Mouse (Mus musculus) small intestine, adult 2 months (tissue): Measurements from ENCODE around the gene Gstp2. TPM values are rescaled to one million over a fixed set of nuclear protein-coding genes. Genes with fewer than 3 reads are reported as not detected.

Source experiments
- H3K27ac ChIP-seq: fragments of 200-500 bp; 2 replicates; pipeline ENCODE4 v1.5.1; 2012; ENCODE audit warnings: low read depth, low read length, control low read depth, inconsistent platforms; ENCODE audit not compliant: insufficient read depth
- H3K27me3 ChIP-seq: fragments of 200-500 bp; 2 replicates; pipeline ENCODE4 v1.6.1; 2012; ENCODE audit warnings: mild to moderate bottlenecking, moderate library complexity, low read length, inconsistent platforms; ENCODE audit not compliant: control insufficient read depth, insufficient read depth
- H3K36me3 ChIP-seq: fragments of 200-500 bp; 2 replicates; pipeline ENCODE4 v1.6.1; 2012; ENCODE audit warnings: mild to moderate bottlenecking, low read length, control low read depth, inconsistent platforms; ENCODE audit not compliant: control insufficient read depth, insufficient read depth
- H3K4me1 ChIP-seq: fragments of 200-500 bp; 2 replicates; pipeline ENCODE4 v1.6.1; 2012; ENCODE audit warnings: low read length, inconsistent platforms, mixed read lengths; ENCODE audit not compliant: control insufficient read depth, insufficient read depth, insufficient read length
- H3K4me3 ChIP-seq: fragments of 200-500 bp; 2 replicates; pipeline ENCODE4 v1.5.1; 2012; ENCODE audit warnings: low read depth, mild to moderate bottlenecking, control low read depth, inconsistent platforms, low read length, moderate library complexity
- CTCF ChIP-seq: fragments of 200-500 bp; IDR thresholded peaks from 2 replicates; pipeline ENCODE4 v1.5.1; 2012; ENCODE audit warnings: low read depth, mild to moderate bottlenecking, control low read depth, inconsistent platforms, low read length, moderate library complexity, mixed read lengths; ENCODE audit not compliant: insufficient replicate concordance, insufficient read length; ENCODE audit errors: extremely low read depth
- POLR2A ChIP-seq: fragments of 200-500 bp; IDR thresholded peaks from 2 replicates; pipeline ENCODE4 v1.6.1; 2012; ENCODE audit warnings: low read depth, mild to moderate bottlenecking, control low read depth, inconsistent platforms, low read length, moderate library complexity
- WGBS: fragments of 180-500 bp; shearing (Covaris S2); methylation state at CpG from one replicate; pipeline ENCODE4 v1.1.7; 2018; 5-methylcytosine and 5-hydroxymethylcytosine counted together
- polyA plus RNA-seq: library from polyadenylated mRNA; depleted of rRNA; stranded (reverse); fragments of >200 nt; gene quantifications from 2 replicates; pipeline ENCODE4 v1.2.3, GENCODE M21; 2012; rRNA removed

Gene Gstp2
- polyA plus RNA-seq: 231 and 289 TPM in 2 replicates

GRCm38 (mm10) chr19:4045966-4046865, at the start of gene Gstp2:
TSS of gene Gstp2 (minus strand) at chr19:4046023.
- WGBS: 8% methylated on average over 16 of the region's 16 CpGs
- H3K4me3 ChIP-seq: peak within 1 kb of the TSS; percentile 19
- H3K27ac ChIP-seq: peak within 1 kb of the TSS; percentile 98
- H3K36me3 ChIP-seq: no peaks in the 10 kb centered on the region
- peak; percentile 41; the same call in 1 of the 2 replicates for TF ChIP-seq CTCF
- TF ChIP-seq POLR2A: no peak
- peaks cover 13% of the 10 kb centered on the region for H3K4me1 ChIP-seq
- H3K27me3 ChIP-seq: no peaks in the 10 kb centered on the region

GRCm38 (mm10) chr19:4094774-4095303, 49.0 kb upstream of the Gstp2 start:
- H3K4me3 ChIP-seq: no peak overlapping the region
- H3K27ac ChIP-seq: no peak overlapping the region
- peaks cover 7% of the 10 kb centered on the region; the same call in 1 of the 2 replicates for H3K36me3 ChIP-seq
- 64% methylated on average over 5 of the region's 5 CpGs for WGBS
- TF ChIP-seq CTCF (no peak), POLR2A (no peak)
- no peaks in the 10 kb centered on the region for H3K27me3 ChIP-seq
- H3K4me1 ChIP-seq: peaks cover 31% of the 10 kb centered on the region

GRCm38 (mm10) chr19:4094348-4094747, 48.5 kb upstream of the Gstp2 start:
- H3K4me1 ChIP-seq: peaks cover 29% of the 10 kb centered on the region
- TF ChIP-seq CTCF: no peak
- TF ChIP-seq POLR2A: no peak
- 28% methylated on average over 3 of the region's 3 CpGs for WGBS
- H3K4me3 ChIP-seq: no peak overlapping the region
- no peak overlapping the region for H3K27ac ChIP-seq
- no peaks in the 10 kb centered on the region for H3K27me3 ChIP-seq
- H3K36me3 ChIP-seq: peaks cover 7% of the 10 kb centered on the region; the same call in 1 of the 2 replicates

- Histone ChIP-seq H3K27ac (no peak overlapping the region), H3K36me3 (peaks cover 7% of the 10 kb centered on the region; the same call in 1 of the 2 replicates), H3K27me3 (no peaks in the 10 kb centered on the region), H3K4me3 (no peak overlapping the region), H3K4me1 (peaks cover 25% of the 10 kb centered on the region)
- WGBS: 29% methylated on average over 7 of the region's 7 CpGs
- TF ChIP-seq POLR2A: no peak
- TF ChIP-seq CTCF: no peak
Observed at GRCm38 (mm10) chr19:4093772-4094171, 47.9 kb upstream of the Gstp2 start.

- Histone ChIP-seq H3K4me1 (peaks cover 16% of the 10 kb centered on the region), H3K27ac (no peak overlapping the region), H3K4me3 (no peak overlapping the region), H3K27me3 (no peaks in the 10 kb centered on the region), H3K36me3 (no peaks in the 10 kb centered on the region)
- 41% methylated on average over 3 of the region's 3 CpGs for WGBS
- TF ChIP-seq POLR2A: no peak
- TF ChIP-seq CTCF: no peak
Observed at GRCm38 (mm10) chr19:4092750-4093149, 46.9 kb upstream of the Gstp2 start.

- 72% methylated on average over 2 of the region's 2 CpGs for WGBS
- Histone ChIP-seq H3K4me1 (peaks cover 12% of the 10 kb centered on the region), H3K4me3 (no peak overlapping the region), H3K36me3 (no peaks in the 10 kb centered on the region), H3K27me3 (no peaks in the 10 kb centered on the region), H3K27ac (no peak overlapping the region)
- no peak for TF ChIP-seq CTCF
- TF ChIP-seq POLR2A: no peak
Observed at GRCm38 (mm10) chr19:4091383-4091782, 45.6 kb upstream of the Gstp2 start.

- no peaks in the 10 kb centered on the region for H3K36me3 ChIP-seq
- no peak overlapping the region for H3K4me3 ChIP-seq
- TF ChIP-seq POLR2A (no peak), CTCF (no peak)
- WGBS: 90% methylated on average over 3 of the region's 3 CpGs
- peaks cover 10% of the 10 kb centered on the region for H3K4me1 ChIP-seq
- no peak overlapping the region for H3K27ac ChIP-seq
- no peaks in the 10 kb centered on the region for H3K27me3 ChIP-seq
Observed at GRCm38 (mm10) chr19:4090446-4090845, 44.6 kb upstream of the Gstp2 start.
